Mouse (Mus musculus): ENCODE measurements around the gene Olfr146.

Gene Olfr146

DNA sequence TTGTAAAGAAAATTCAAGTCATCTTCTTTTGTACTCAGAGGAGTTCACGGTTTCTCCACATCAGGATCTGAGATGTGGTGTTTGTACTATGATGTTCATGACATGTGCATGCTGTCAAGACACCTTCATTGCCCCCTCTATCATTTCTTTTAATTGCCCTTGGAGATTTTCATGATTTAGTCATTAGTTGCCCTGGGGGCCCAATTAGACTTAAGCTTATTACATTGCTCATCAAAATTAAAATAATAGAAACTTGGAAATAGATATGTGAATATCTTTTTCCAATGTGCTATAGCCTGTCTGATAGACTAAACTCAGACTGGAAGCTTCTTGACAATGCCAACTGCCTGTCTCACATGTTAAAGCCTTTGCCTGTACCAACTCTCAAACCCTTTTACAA is at the start of gene Olfr146:
Olfr146 (minus strand) TSS at position 101 of the 400 bp plus-strand sequence.
- no peak for DNase-seq (ENCODE audit: low read depth, low spot score)

DNA sequence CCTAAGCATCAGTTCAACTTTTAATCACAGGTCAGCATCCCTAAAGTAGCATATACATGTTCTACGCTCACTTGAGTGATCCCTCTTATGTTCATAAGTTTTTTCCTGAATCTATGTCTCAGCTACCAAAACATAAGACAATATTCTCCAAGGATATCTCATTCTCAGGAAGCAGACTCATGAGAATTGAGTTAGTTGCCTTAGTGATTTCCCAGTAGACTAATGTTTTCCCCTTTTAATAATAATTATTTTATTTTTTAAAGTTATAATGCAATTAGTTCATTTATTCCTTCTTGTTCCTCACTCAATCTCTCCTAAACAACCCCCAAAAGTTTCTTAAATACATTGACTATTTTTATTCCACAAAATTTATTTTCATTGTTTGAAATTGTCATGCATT is 41.7 kb upstream of the Olfr146 start, which contains the start of gene Olfr937:
Olfr937 (minus strand) TSS at position 101 of the 400 bp plus-strand sequence.
- no peak for DNase-seq (ENCODE audit: low read depth, low spot score)

DNA sequence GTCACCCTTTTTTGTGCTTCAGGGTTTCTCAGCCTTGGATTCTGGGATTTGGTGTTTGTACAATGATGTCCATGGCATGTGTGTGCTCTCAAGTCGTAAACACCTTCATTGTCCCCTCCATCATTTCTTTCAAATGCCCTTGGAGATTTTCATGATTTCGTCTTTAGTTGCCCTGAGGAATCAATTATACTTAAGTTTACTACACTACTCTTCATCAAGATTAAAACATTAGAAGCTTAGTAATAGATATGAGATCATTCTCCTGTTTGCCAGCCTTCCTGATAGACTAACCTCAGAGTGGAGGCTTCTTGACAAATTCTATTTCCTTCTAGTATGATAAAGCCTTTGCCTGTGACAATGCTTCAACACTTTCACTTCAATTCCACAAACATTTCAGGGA is 23.6 kb downstream of the Olfr146 start, which contains the start of gene Olfr935:
Olfr935 (minus strand) TSS at position 101 of the 400 bp plus-strand sequence.
- no peak for DNase-seq (ENCODE audit: low read depth, low spot score)

DNA sequence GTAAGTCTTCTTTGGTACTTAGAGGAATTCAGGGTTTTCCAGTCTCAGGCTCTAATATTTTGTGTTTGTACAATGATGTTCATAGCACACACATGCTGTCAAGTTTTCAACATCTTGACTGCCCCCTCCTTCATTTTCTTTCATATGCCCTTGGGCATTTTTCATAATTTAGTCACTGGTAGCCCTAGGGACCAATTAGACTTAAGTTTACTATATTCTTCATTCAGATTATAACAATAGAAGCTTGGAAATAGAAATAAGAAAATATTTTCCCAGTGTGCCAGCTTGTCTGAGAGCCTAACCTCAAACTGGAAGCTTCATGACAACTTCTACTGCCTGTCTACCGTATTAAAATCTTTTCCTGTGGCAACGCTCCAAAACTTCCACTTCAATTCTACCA is 35.0 kb downstream of the Olfr146 start, which contains the start of gene Olfr934:
Olfr934 (minus strand) TSS at position 101 of the 400 bp plus-strand sequence.
- DNase-seq (ENCODE audit: low read depth, low spot score), result no peak

DNA sequence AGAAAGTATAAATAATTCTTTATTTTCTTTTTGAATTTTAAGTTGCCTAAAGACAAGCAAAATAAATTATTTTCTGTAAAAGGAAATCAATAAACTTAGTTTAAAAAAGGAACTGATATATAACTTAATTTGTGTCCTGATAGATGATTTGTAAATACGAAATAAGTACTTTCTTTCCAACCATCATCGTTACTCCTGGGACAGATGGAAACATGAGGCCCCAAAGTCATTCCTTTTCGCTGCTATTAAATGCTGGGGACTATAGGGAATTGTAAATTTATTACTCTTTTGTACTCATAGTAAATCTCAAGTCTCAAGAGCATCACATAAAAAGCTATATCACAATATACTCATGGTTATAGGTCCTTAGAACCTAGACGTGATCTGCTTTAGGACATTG is 51.2 kb downstream of the Olfr146 start, which contains the start of gene Olfr933:
Olfr933 (plus strand) TSS at position 301 of the 400 bp plus-strand sequence.
- no peak for DNase-seq (ENCODE audit: low read depth, low spot score)

All from telencephalon, adult 2 months (tissue).